Mouse (Mus musculus): Measurements from ENCODE around the gene Mrpl46. TPM values are rescaled to one million over a fixed set of nuclear protein-coding genes. Genes with fewer than 3 reads are reported as not detected.
A peak's percentile ranks its signal among the peaks of the same experiment; 100 is the strongest.

The Mrpl46 gene
- 13.7 and 16.0 TPM in 2 replicates for polyA plus RNA-seq (2012; rRNA removed)

DNA sequence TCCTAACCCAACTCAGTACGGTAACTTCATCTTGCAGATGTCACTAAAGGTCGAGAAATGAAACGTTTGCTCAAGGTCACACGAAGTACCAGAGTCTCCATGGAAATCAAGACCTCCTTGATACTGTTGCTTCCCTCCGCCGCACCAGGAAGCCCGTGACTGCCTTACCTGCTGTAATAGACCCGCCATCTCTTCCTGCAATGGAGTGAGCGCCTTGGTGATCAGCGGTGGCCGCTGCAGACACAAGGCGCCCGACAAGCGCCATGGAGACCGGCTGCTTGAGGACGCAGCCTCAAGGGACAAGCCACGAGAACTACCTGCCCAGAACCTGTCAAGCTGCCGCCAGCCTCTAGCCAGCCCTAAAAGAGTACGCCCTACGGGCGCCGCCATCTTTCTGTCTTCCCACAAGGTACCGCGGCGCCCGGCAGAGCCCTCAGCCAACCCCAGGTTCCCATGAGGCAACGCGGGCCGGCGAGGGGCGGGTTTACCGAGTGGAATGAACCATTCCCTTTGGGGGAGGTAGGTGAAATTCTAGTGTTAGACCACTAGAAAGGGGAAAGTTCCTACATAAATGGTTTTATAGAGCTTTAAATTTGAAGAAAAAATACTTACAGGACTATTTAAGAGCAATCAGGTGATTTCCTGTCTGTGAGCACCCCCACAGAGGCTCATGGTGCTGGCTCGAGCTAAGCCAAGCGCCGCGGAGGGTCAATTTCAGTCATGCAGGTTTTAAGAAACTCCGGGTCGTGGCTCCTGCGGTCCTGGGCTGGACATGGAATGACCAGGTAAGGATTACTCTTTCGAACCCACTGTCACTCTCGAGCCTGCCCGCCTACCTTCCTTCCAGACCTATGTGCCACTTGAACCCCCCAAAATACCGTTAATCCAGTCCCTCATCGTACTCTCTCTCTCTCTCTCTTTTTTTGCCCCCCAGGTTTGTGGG is at the start of gene Mrpl46, which contains the start of gene Mrps11:
Gene Mrpl46, minus strand, starts transcription at position 893 of the 943 bp plus-strand sequence.
Gene Mrps11, plus strand, starts transcription at position 481 of the 943 bp plus-strand sequence.
- TF ChIP-seq POLR2A (IDR thresholded peaks at IDR 0.05; ENCODE audit: control insufficient read depth, low read depth, low read length): peak; percentile 61
- TF ChIP-seq CTCF (IDR thresholded peaks at IDR 0.05; ENCODE audit: control insufficient read depth, insufficient read depth, insufficient replicate concordance, low read depth, low read length): no peak
- peak within 1 kb of the TSS; percentile 26 for H3K27ac ChIP-seq (ENCODE audit: control insufficient read depth, insufficient read depth, low read depth, low read length)

GRCm38 (mm10) chr7:78827749-78828362 is 44.5 kb upstream of the Mrpl46 start:
- no peaks in the 10 kb centered on the region; the same call in none of the 2 replicates for H3K36me3 ChIP-seq (ENCODE audit: control insufficient read depth, insufficient read depth, low read length)
- no peak for TF ChIP-seq POLR2A (IDR thresholded peaks at IDR 0.05; ENCODE audit: control insufficient read depth, low read depth, low read length)
- TF ChIP-seq CTCF (IDR thresholded peaks at IDR 0.05; ENCODE audit: control insufficient read depth, insufficient read depth, insufficient replicate concordance, low read depth, low read length): no peak
- H3K4me1 ChIP-seq (ENCODE audit: control insufficient read depth, insufficient read depth, low read length): no peaks in the 10 kb centered on the region; the same call in 1 of the 2 replicates
- no peak overlapping the region for H3K27ac ChIP-seq (ENCODE audit: control insufficient read depth, insufficient read depth, low read depth, low read length)
- no peaks in the 10 kb centered on the region for H3K27me3 ChIP-seq (ENCODE audit: control insufficient read depth, insufficient read depth, low read length)
- H3K4me3 ChIP-seq (ENCODE audit: control insufficient read depth, low read depth, low read length): no peak overlapping the region

More for the DNA sequence above, at the start of gene Mrpl46, which contains the start of gene Mrps11:
- H3K4me3 ChIP-seq (ENCODE audit: control insufficient read depth, low read depth, low read length): peak within 1 kb of the TSS; percentile 85
- H3K27me3 ChIP-seq (ENCODE audit: control insufficient read depth, insufficient read depth, low read length): no peaks in the 10 kb centered on the region
- H3K4me1 ChIP-seq (ENCODE audit: control insufficient read depth, insufficient read depth, low read length): no peaks in the 10 kb centered on the region
- H3K36me3 ChIP-seq (ENCODE audit: control insufficient read depth, insufficient read depth, low read length): peaks cover 3% of the 10 kb centered on the region

- H3K36me3 ChIP-seq (ENCODE audit: control insufficient read depth, insufficient read depth, low read length): no peaks in the 10 kb centered on the region; the same call in none of the 2 replicates
These were observed 43.5 kb upstream of the Mrpl46 start for GRCm38 (mm10) chr7:78826682-78827385.

DNA sequence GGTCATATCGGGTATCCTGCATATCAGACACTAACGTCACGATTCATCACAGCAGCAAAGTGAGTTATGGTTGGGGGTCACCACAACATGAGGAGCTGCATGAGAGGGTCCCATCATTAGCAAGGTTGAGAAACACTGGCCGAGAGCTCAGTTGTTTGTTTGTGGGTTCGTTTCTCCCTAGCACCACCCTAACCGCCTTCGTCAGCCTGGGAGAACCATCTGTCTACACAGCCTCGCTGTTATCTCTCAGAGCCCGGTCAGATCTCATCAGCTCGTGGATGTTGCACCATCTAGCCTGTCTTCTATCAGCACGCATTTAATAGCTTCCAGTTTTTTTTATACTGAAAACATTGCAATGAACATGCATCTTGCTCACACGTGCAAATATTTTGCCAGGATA is 35.0 kb upstream of the Mrpl46 start:
- TF ChIP-seq POLR2A (IDR thresholded peaks at IDR 0.05; ENCODE audit: control insufficient read depth, low read depth, low read length) (no peak), CTCF (IDR thresholded peaks at IDR 0.05; ENCODE audit: control insufficient read depth, insufficient read depth, insufficient replicate concordance, low read depth, low read length) (no peak)
- H3K27ac ChIP-seq (ENCODE audit: control insufficient read depth, insufficient read depth, low read depth, low read length): no peak overlapping the region
- H3K36me3 ChIP-seq (ENCODE audit: control insufficient read depth, insufficient read depth, low read length): no peaks in the 10 kb centered on the region
- H3K4me3 ChIP-seq (ENCODE audit: control insufficient read depth, low read depth, low read length): no peak overlapping the region
- no peaks in the 10 kb centered on the region for H3K27me3 ChIP-seq (ENCODE audit: control insufficient read depth, insufficient read depth, low read length)
- no peaks in the 10 kb centered on the region for H3K4me1 ChIP-seq (ENCODE audit: control insufficient read depth, insufficient read depth, low read length)

More at GRCm38 (mm10) chr7:78826682-78827385, 43.5 kb upstream of the Mrpl46 start:
- Histone ChIP-seq H3K27me3 (ENCODE audit: control insufficient read depth, insufficient read depth, low read length) (no peaks in the 10 kb centered on the region), H3K4me1 (ENCODE audit: control insufficient read depth, insufficient read depth, low read length) (no peaks in the 10 kb centered on the region; the same call in 1 of the 2 replicates), H3K27ac (ENCODE audit: control insufficient read depth, insufficient read depth, low read depth, low read length) (no peak overlapping the region), H3K4me3 (ENCODE audit: control insufficient read depth, low read depth, low read length) (no peak overlapping the region)
- no peak for TF ChIP-seq POLR2A (IDR thresholded peaks at IDR 0.05; ENCODE audit: control insufficient read depth, low read depth, low read length)
- TF ChIP-seq CTCF (IDR thresholded peaks at IDR 0.05; ENCODE audit: control insufficient read depth, insufficient read depth, insufficient replicate concordance, low read depth, low read length): no peak

DNA sequence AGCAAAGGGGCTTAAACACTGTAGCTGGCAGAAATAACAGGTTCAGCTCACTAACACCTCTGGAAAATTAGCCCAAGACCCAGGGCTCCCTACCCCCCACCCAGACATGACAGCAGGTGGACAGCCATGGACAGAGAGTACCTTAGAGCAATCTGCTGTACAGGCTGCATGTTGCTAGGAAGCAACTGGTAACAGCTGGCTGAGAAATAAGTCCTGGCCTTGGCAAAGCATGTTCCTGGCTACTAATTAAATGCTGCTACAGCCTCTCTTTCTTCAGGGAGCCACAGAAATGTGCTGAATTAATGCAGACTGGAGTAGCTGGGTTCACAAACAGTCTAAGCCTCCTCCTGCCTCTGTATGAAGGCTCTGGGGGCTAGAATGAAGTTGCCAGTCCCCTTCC is 31.4 kb upstream of the Mrpl46 start:
- H3K4me3 ChIP-seq (ENCODE audit: control insufficient read depth, low read depth, low read length): no peak overlapping the region
- H3K27ac ChIP-seq (ENCODE audit: control insufficient read depth, insufficient read depth, low read depth, low read length): no peak overlapping the region
- no peaks in the 10 kb centered on the region for H3K4me1 ChIP-seq (ENCODE audit: control insufficient read depth, insufficient read depth, low read length)
- no peak for TF ChIP-seq POLR2A (IDR thresholded peaks at IDR 0.05; ENCODE audit: control insufficient read depth, low read depth, low read length)
- no peak for TF ChIP-seq CTCF (IDR thresholded peaks at IDR 0.05; ENCODE audit: control insufficient read depth, insufficient read depth, insufficient replicate concordance, low read depth, low read length)
- H3K36me3 ChIP-seq (ENCODE audit: control insufficient read depth, insufficient read depth, low read length): no peaks in the 10 kb centered on the region
- H3K27me3 ChIP-seq (ENCODE audit: control insufficient read depth, insufficient read depth, low read length): no peaks in the 10 kb centered on the region

DNA sequence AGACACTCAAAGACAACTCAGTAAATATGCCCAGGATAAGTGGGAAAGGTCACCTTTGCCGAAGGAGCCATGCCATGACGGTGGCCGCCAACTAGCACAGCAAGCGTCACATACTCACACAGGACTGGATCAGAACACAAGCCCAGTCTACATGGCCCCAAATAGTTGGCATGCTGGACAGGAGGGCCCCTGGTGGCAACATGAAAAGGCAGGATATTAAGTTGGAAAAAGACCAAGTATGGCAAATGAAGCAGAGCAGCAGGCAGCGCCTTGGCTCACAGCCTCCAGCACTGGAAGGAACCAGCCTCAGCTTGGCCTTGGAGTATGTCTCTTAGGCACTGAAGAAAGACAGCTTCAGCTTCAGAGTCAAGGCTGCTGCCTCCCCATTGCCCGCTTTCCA is 30.5 kb upstream of the Mrpl46 start:
- Histone ChIP-seq H3K36me3 (ENCODE audit: control insufficient read depth, insufficient read depth, low read length) (no peaks in the 10 kb centered on the region), H3K4me3 (ENCODE audit: control insufficient read depth, low read depth, low read length) (no peak overlapping the region), H3K4me1 (ENCODE audit: control insufficient read depth, insufficient read depth, low read length) (no peaks in the 10 kb centered on the region), H3K27ac (ENCODE audit: control insufficient read depth, insufficient read depth, low read depth, low read length) (no peak overlapping the region), H3K27me3 (ENCODE audit: control insufficient read depth, insufficient read depth, low read length) (no peaks in the 10 kb centered on the region)
- TF ChIP-seq CTCF (IDR thresholded peaks at IDR 0.05; ENCODE audit: control insufficient read depth, insufficient read depth, insufficient replicate concordance, low read depth, low read length) (no peak), POLR2A (IDR thresholded peaks at IDR 0.05; ENCODE audit: control insufficient read depth, low read depth, low read length) (no peak)
